Mouse (Mus musculus) embryonic facial prominence, embryonic 11.5 days (tissue): Measurements from ENCODE around the gene Pgam2. TPM values are rescaled to one million over a fixed set of nuclear protein-coding genes. Genes with fewer than 3 reads are reported as not detected.

Experiments
- polyA plus RNA-seq: library from polyadenylated mRNA; unstranded; fragments of >200 nt; fragmentation: Nextera tagmentation; extraction: Ambion mirVana; gene quantifications from 2 replicates; pipeline ENCODE4 v1.2.1, GENCODE M21; 2014

Gene Pgam2
- polyA plus RNA-seq, 1 experiment from 2014 or later: 10.6 TPM

Other genes starting within 250 kb of the Pgam2 start
- 0.36 TPM in 1 of 2 replicates, not detected in the other for gene Ankrd36, start 234.0 kb downstream of the Pgam2 start, polyA plus RNA-seq
- gene Mrps24, start 88.1 kb downstream of the Pgam2 start, polyA plus RNA-seq: 170 and 176 TPM in 2 replicates
- gene Urgcp, start 41.4 kb downstream of the Pgam2 start, polyA plus RNA-seq: 9.4 and 10.1 TPM in 2 replicates
- 121 and 126 TPM in 2 replicates for gene Dbnl, start 15.2 kb downstream of the Pgam2 start, polyA plus RNA-seq
- 7.0 and 7.1 TPM in 2 replicates for gene Polm, start 34.3 kb upstream of the Pgam2 start, polyA plus RNA-seq
- 8.3 and 10.3 TPM in 2 replicates for gene Aebp1, start 58.2 kb upstream of the Pgam2 start, polyA plus RNA-seq
- gene Pold2, start 74.6 kb upstream of the Pgam2 start, polyA plus RNA-seq: 101 and 105 TPM in 2 replicates
- 7.6 and 25.4 TPM in 2 replicates for gene Myl7, start 95.0 kb upstream of the Pgam2 start, polyA plus RNA-seq
- gene Gck, start 146.3 kb upstream of the Pgam2 start, polyA plus RNA-seq: 2.2 and 2.6 TPM in 2 replicates
- gene Ykt6, start 152.0 kb upstream of the Pgam2 start, polyA plus RNA-seq: 30.1 and 31.4 TPM in 2 replicates